Mouse (Mus musculus) myocyte (in vitro differentiated cells): ENCODE data around the gene Kptn. TPM values are rescaled to one million over a fixed set of nuclear protein-coding genes. Genes with fewer than 3 reads are reported as not detected.

Source experiments
- H3K27me3 ChIP-seq: one replicate; pipeline ENCODE4 v1.6.1; 2011; ENCODE audit not compliant: control insufficient read depth, insufficient read depth, insufficient read length
- H3K36me3 ChIP-seq: one replicate; pipeline ENCODE4 v1.6.1; 2011; ENCODE audit not compliant: control insufficient read depth, insufficient read depth
- H3K4me2 ChIP-seq: one replicate; pipeline ENCODE4 v1.6.1; 2011; ENCODE audit warnings: low read depth, control low read depth
- H3K4me3 ChIP-seq: one replicate; pipeline ENCODE4 v1.5.1; 2011; ENCODE audit warnings: mild to moderate bottlenecking, control low read depth, moderate library complexity
- H3K79me2 ChIP-seq: one replicate; pipeline ENCODE4 v1.6.1; 2011; ENCODE audit not compliant: control insufficient read depth, insufficient read depth
- H3ac ChIP-seq: one replicate; pipeline ENCODE4 v1.6.1; 2011; ENCODE audit not compliant: control insufficient read depth, insufficient read length
- CEBPB ChIP-seq: IDR thresholded peaks from 2 replicates; pipeline ENCODE4 v1.6.1; 2011; ENCODE audit warnings: mild to moderate bottlenecking, moderate library complexity; ENCODE audit not compliant: poor library complexity, insufficient read depth, severe bottlenecking
- E2F4 ChIP-seq: IDR thresholded peaks from one replicate; pipeline ENCODE4 v1.6.1; 2011; ENCODE audit warnings: mild to moderate bottlenecking, control low read depth, moderate library complexity; ENCODE audit not compliant: insufficient read depth
- MAX ChIP-seq: IDR thresholded peaks from one replicate; pipeline ENCODE4 v1.6.1; 2011; ENCODE audit warnings: low read depth, mild to moderate bottlenecking, control low read depth
- MYOD1 ChIP-seq, 3 experiments: IDR thresholded peaks; one replicate each; pipeline ENCODE4 v1.6.1; 2011; ENCODE audit warnings: control low read depth in 2 of 3, low read depth in 2 of 3, mild to moderate bottlenecking in 2 of 3, moderate library complexity in 1 of 3; ENCODE audit not compliant: insufficient read length in 2 of 3, control insufficient read depth in 1 of 3
- MYOG ChIP-seq, 3 experiments: IDR thresholded peaks; one replicate each; pipeline ENCODE4 v1.6.1; 2011; ENCODE audit warnings: control low read depth in 2 of 3, low read depth in 2 of 3, mild to moderate bottlenecking in 2 of 3; ENCODE audit not compliant: insufficient read length in 2 of 3, control insufficient read depth in 1 of 3, insufficient read depth in 1 of 3
- POLR2A ChIP-seq: IDR thresholded peaks from one replicate; pipeline ENCODE4 v1.6.1; 2011; ENCODE audit warnings: low read depth, mild to moderate bottlenecking, control low read depth, moderate library complexity; ENCODE audit not compliant: insufficient read length
- POLR2AphosphoS2 ChIP-seq: IDR thresholded peaks from one replicate; pipeline ENCODE4 v1.6.1; 2011; ENCODE audit warnings: low read depth, control low read depth; ENCODE audit not compliant: insufficient read length
- REST ChIP-seq: IDR thresholded peaks from one replicate; pipeline ENCODE4 v1.6.1; 2011; ENCODE audit warnings: mild to moderate bottlenecking, control low read depth, moderate library complexity; ENCODE audit not compliant: insufficient read depth, insufficient read length
- SRF ChIP-seq: IDR thresholded peaks from one replicate; pipeline ENCODE4 v1.6.1; 2011; ENCODE audit warnings: low read depth; ENCODE audit not compliant: control insufficient read depth, insufficient read length
- TCF12 ChIP-seq: IDR thresholded peaks from one replicate; pipeline ENCODE4 v1.6.1; 2011; ENCODE audit warnings: mild to moderate bottlenecking, control low read depth; ENCODE audit not compliant: poor library complexity, insufficient read depth, severe bottlenecking
- TCF3 ChIP-seq: IDR thresholded peaks from one replicate; pipeline ENCODE4 v1.6.1; 2011; ENCODE audit warnings: low read depth, control low read depth; ENCODE audit not compliant: insufficient read length
- USF1 ChIP-seq: IDR thresholded peaks from one replicate; pipeline ENCODE4 v1.6.1; 2011; ENCODE audit warnings: low read depth, mild to moderate bottlenecking, control low read depth, moderate library complexity
- polyA plus RNA-seq: library from polyadenylated mRNA; unstranded; fragments of >200 nt; fragmentation: generic; extraction: Trizol; gene quantifications from one replicate; pipeline ENCODE4 v1.2.1, GENCODE M21; 2012; ENCODE audit warnings: missing spikeins

The Kptn gene
- polyA plus RNA-seq, 1 experiment = 16.4 TPM

DNA sequence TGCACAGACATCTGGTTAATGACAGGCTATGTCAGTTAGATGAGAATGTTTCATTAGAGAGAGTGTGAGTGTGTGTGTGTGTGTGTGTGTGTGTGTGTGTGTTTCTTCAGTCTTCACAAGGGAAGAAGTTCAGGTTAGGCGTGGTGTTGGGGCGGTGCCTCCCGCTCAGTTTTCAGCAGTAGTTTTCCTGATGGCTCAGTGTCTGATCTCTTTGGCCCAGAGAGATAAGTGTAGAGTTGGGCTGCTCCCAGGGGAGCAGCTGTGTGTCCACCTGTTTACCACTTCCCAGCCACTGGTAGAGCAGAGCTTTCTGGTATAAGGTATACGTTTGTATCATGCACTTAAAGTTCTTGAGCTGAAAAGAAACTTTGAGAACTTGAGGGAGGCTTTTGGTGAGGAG is 19.8 kb upstream of the Kptn start:
- no peaks in the 10 kb centered on the region for H3K36me3 ChIP-seq
- H3K79me2 ChIP-seq = peaks cover 49% of the 10 kb centered on the region
- peaks cover 15% of the 10 kb centered on the region for H3K27me3 ChIP-seq
- TF ChIP-seq SRF (no peak), E2F4 (no peak), CEBPB (no peak), MYOG (IDR thresholded peaks at IDR 0.05; ENCODE audit: control insufficient read depth in 1 of 3, insufficient read depth in 1 of 3, insufficient read length in 2 of 3, low read depth in 2 of 3) (no peak), MAX (no peak), MYOD1 (IDR thresholded peaks at IDR 0.05; ENCODE audit: control insufficient read depth in 1 of 3, insufficient read length in 2 of 3, low read depth in 2 of 3) (peak in 1 of 3 experiments; percentile 26)
- peak overlapping the region; percentile 92 for H3ac ChIP-seq
- peak overlapping the region; percentile 98 for H3K4me2 ChIP-seq
- H3K4me3 ChIP-seq = peak overlapping the region; percentile 91

DNA sequence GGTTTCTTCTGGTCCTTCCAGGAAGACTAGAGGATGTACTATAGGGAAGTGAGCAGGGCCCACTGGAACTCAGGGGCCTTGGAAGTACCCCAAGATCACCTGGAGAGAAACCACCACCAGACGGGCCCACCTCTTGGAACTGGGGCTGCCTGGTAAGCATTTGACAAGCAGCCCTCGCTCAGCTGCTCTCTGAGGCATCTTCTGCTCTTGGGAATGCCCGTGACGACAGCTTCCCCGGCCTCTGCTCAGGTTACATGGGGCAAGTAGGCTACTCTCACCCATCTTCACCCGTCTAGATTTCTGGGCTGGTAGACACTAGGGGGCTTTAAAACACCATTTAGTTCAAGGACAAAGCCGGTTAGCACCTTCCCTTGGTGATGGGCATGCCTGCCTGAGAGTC is 18.6 kb upstream of the Kptn start:
- TF ChIP-seq SRF (no peak), MYOG (IDR thresholded peaks at IDR 0.05; ENCODE audit: control insufficient read depth in 1 of 3, insufficient read depth in 1 of 3, insufficient read length in 2 of 3, low read depth in 2 of 3) (peak in 1 of 3 experiments; percentile 26)
- Histone ChIP-seq H3ac (no peak overlapping the region), H3K27me3 (peaks cover 5% of the 10 kb centered on the region), H3K36me3 (no peaks in the 10 kb centered on the region), H3K4me2 (no peak overlapping the region), H3K4me3 (no peak overlapping the region), H3K79me2 (peaks cover 61% of the 10 kb centered on the region)

DNA sequence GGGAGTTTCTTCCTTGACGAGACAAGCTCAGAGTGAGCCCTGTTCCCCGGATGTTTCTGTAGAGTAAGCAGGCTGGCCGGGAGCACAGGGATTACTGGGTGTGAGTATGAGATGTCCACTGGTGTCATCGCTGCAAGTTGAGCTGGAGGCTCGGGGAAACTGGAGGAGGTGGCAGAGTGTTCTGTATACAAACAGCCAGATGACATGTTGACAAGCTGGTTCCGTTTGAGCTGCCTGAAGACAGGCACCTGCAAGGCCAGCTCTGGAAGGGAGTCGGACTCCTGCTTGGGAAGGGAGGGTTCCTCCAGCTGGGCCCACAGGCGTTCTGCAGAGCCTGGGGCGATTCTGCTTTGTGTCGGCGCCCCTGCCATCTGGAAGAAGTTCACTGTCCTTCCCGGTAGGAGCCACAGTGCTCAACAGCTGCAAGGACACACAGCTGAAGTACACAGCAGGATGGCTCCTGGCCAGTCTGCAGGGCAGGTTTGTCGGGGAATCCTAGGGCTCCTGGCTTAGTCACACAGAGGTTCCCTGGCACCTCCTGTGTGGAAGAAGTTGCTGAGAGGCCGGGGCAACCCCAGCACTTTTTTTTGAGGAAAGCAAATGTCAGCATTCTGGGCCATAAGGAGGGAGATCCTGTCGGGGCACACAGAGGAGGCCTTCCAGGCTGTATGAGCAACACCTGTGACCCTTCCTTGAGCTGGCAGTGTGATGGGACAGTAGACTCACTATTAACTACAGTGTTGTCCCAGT is 17.8 kb upstream of the Kptn start:
- TF ChIP-seq TCF12 = no peak
- no peak for TF ChIP-seq MAX
- no peak for TF ChIP-seq REST
- no peak for TF ChIP-seq POLR2A
- TF ChIP-seq MYOD1 (IDR thresholded peaks at IDR 0.05; ENCODE audit: control insufficient read depth in 1 of 3, insufficient read length in 2 of 3, low read depth in 2 of 3) = peak in 1 of 3 experiments; percentile 27
- TF ChIP-seq CEBPB = no peak
- TF ChIP-seq MYOG (IDR thresholded peaks at IDR 0.05; ENCODE audit: control insufficient read depth in 1 of 3, insufficient read depth in 1 of 3, insufficient read length in 2 of 3, low read depth in 2 of 3) = peak in 1 of 3 experiments; percentile 27
- Histone ChIP-seq H3K4me3 (no peak overlapping the region), H3K36me3 (no peaks in the 10 kb centered on the region)

DNA sequence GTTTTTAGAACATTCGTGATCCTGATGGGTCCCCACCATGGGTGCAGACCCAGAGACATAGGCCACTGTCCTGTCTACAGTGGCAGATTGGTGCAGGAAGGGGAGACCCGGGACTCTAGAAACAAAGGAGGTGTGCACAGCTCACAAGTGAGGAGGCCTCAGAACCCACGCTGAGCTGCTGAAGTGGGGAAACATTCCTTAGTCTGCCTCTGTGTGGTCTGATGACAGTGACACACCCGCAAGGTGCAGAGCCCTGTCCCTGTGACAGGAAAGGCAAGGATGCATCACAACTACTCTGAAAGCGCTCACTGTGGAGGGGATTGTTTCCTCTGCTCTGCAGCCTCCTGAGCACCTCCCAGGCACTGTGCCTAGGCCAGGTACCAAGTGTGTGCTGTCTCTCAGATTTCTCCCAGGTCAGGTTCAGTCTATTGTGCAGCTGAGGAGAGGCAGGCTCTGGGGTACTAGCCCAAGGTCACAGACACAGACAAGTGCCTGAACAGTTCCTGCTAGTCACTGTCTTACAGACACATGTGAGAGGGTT is 16.9 kb upstream of the Kptn start:
- no peak overlapping the region for H3K4me2 ChIP-seq
- TF ChIP-seq POLR2AphosphoS2 (no peak), REST (no peak), E2F4 (no peak), USF1 (no peak), MYOG (IDR thresholded peaks at IDR 0.05; ENCODE audit: control insufficient read depth in 1 of 3, insufficient read depth in 1 of 3, insufficient read length in 2 of 3, low read depth in 2 of 3) (no peak), TCF3 (no peak), POLR2A (no peak), TCF12 (no peak)

More for the DNA sequence above, 17.8 kb upstream of the Kptn start:
- H3ac ChIP-seq = no peak overlapping the region
- H3K79me2 ChIP-seq = peaks cover 66% of the 10 kb centered on the region
- no peak overlapping the region for H3K4me2 ChIP-seq
- H3K27me3 ChIP-seq = no peaks in the 10 kb centered on the region

DNA sequence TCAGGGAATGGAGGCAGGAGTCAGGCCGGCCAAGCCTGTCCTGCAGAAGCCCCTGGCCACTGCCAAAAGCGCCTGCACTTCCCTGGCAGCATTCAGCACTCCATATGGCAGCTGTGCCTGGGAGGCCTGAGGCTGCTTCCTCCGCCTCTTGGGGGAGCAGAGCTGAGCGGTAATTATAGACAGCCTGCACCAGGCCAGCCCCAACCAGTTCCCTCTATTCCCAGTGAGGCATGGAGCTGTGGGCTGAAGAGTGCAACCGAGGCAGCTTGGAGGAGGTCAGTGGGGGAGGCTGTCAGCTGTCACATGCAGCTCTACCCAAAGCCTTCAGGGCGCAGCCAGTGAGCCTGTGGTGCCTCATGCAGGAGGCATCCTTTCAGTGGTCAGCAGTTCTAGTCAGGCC is 15.9 kb upstream of the Kptn start:
- Histone ChIP-seq H3K27me3 (no peaks in the 10 kb centered on the region), H3ac (no peak overlapping the region), H3K4me2 (no peak overlapping the region), H3K36me3 (no peaks in the 10 kb centered on the region), H3K79me2 (peaks cover 65% of the 10 kb centered on the region), H3K4me3 (no peak overlapping the region)
- TF ChIP-seq MAX (no peak), MYOG (IDR thresholded peaks at IDR 0.05; ENCODE audit: control insufficient read depth in 1 of 3, insufficient read depth in 1 of 3, insufficient read length in 2 of 3, low read depth in 2 of 3) (peak in 1 of 3 experiments; percentile 44)

More for the DNA sequence above, 16.9 kb upstream of the Kptn start:
- H3K4me3 ChIP-seq = no peak overlapping the region
- H3K36me3 ChIP-seq = no peaks in the 10 kb centered on the region
- H3ac ChIP-seq = no peak overlapping the region
- H3K79me2 ChIP-seq = peaks cover 66% of the 10 kb centered on the region
- H3K27me3 ChIP-seq = no peaks in the 10 kb centered on the region
